Mouse (Mus musculus): Measurements from ENCODE around the gene Synpo2l.

- no peak for TF ChIP-seq POLR2A (IDR thresholded peaks at IDR 0.05; ENCODE audit: borderline replicate concordance, insufficient read depth, low read length)
- no peak for TF ChIP-seq CTCF (IDR thresholded peaks at IDR 0.05; ENCODE audit: borderline replicate concordance, insufficient read depth, low read depth, low read length)
These were observed 17.2 kb downstream of the Synpo2l start for GRCm38 (mm10) chr14:20651000-20651399.
